Mouse (Mus musculus) neural tube, embryonic 11.5 days (tissue): Measurements from ENCODE around the gene Tnf. TPM values are rescaled to one million over a fixed set of nuclear protein-coding genes. Genes with fewer than 3 reads are reported as not detected.

Experiments used
- ATAC-seq: fragments of 200-750 bp; cut with Nextera tagmentation; 2 replicates; pipeline ENCODE4 v1.8.0; 2017; ENCODE audit warnings: moderate number of reproducible peaks, mild to moderate bottlenecking, moderate TSS enrichment, moderate library complexity; ENCODE audit not compliant: insufficient read depth, low FRiP score, low TSS enrichment
- DNase-seq: peaks from one replicate; pipeline ENCODE4 v3.0.0-alpha.2; 2015; ENCODE audit warnings: low spot score
- H3K27ac ChIP-seq: fragments of 300-500 bp; sonication (generic); 2 replicates; pipeline ENCODE4 v1.5.1; 2014; ENCODE audit warnings: low read depth, mild to moderate bottlenecking, low read length
- H3K27me3 ChIP-seq: fragments of 300-500 bp; sonication (generic); 2 replicates; pipeline ENCODE4 v1.6.1; 2014; ENCODE audit warnings: mild to moderate bottlenecking, low read length, mixed read lengths; ENCODE audit not compliant: control insufficient read depth, insufficient read depth
- H3K36me3 ChIP-seq: fragments of 300-500 bp; sonication (generic); 2 replicates; pipeline ENCODE4 v1.6.1; 2014; ENCODE audit warnings: mild to moderate bottlenecking, low read length, moderate library complexity, mixed read lengths; ENCODE audit not compliant: control insufficient read depth, insufficient read depth
- H3K4me1 ChIP-seq: fragments of 300-500 bp; sonication (generic); 2 replicates; pipeline ENCODE4 v1.6.1; 2014; ENCODE audit warnings: low read length, mixed read lengths; ENCODE audit not compliant: control insufficient read depth, insufficient read depth
- H3K4me2 ChIP-seq: fragments of 300-500 bp; sonication (generic); 2 replicates; pipeline ENCODE4 v1.6.1; 2014; ENCODE audit warnings: low read depth, mild to moderate bottlenecking, moderate library complexity
- H3K4me3 ChIP-seq: fragments of 300-500 bp; sonication (generic); 2 replicates; pipeline ENCODE4 v1.5.1; 2014; ENCODE audit warnings: low read depth, low read length
- H3K9ac ChIP-seq: fragments of 300-500 bp; sonication (generic); 2 replicates; pipeline ENCODE4 v1.6.1; 2014; ENCODE audit warnings: mild to moderate bottlenecking, low read length
- H3K9me3 ChIP-seq: fragments of 300-500 bp; sonication (generic); 2 replicates; pipeline ENCODE4 v1.6.1; 2016; ENCODE audit warnings: low read length; ENCODE audit not compliant: control insufficient read depth
- WGBS: fragments of 180-500 bp; shearing (Covaris S2); extraction: QIAGEN DNeasy Blood & Tissue Kit; methylation state at CpG from one replicate; pipeline ENCODE4 v1.1.7; 2014; 5-methylcytosine and 5-hydroxymethylcytosine counted together
- polyA plus RNA-seq: library from polyadenylated mRNA; unstranded; fragments of >200 nt; fragmentation: Nextera tagmentation; extraction: Ambion mirVana; gene quantifications from 2 replicates; pipeline ENCODE4 v1.2.1, GENCODE M21; 2014

Tnf gene
- polyA plus RNA-seq, 1 experiment from 2014 or later: 0.16 TPM

GRCm38 (mm10) chr17:35243086-35243485, 41.3 kb upstream of the Tnf start:
- Histone ChIP-seq H3K4me2 (peak overlapping the region; percentile 89), H3K4me1 (peaks cover 27% of the 10 kb centered on the region), H3K9ac (peak overlapping the region; percentile 100), H3K9me3 (no peaks in the 10 kb centered on the region), H3K4me3 (peak overlapping the region; percentile 82), H3K36me3 (peaks cover 34% of the 10 kb centered on the region), H3K27me3 (no peaks in the 10 kb centered on the region), H3K27ac (peak overlapping the region; percentile 95)
- no peak for ATAC-seq
- DNase-seq: peak; percentile 67
- 5% methylated on average over 16 of the region's 16 CpGs for WGBS

DNA sequence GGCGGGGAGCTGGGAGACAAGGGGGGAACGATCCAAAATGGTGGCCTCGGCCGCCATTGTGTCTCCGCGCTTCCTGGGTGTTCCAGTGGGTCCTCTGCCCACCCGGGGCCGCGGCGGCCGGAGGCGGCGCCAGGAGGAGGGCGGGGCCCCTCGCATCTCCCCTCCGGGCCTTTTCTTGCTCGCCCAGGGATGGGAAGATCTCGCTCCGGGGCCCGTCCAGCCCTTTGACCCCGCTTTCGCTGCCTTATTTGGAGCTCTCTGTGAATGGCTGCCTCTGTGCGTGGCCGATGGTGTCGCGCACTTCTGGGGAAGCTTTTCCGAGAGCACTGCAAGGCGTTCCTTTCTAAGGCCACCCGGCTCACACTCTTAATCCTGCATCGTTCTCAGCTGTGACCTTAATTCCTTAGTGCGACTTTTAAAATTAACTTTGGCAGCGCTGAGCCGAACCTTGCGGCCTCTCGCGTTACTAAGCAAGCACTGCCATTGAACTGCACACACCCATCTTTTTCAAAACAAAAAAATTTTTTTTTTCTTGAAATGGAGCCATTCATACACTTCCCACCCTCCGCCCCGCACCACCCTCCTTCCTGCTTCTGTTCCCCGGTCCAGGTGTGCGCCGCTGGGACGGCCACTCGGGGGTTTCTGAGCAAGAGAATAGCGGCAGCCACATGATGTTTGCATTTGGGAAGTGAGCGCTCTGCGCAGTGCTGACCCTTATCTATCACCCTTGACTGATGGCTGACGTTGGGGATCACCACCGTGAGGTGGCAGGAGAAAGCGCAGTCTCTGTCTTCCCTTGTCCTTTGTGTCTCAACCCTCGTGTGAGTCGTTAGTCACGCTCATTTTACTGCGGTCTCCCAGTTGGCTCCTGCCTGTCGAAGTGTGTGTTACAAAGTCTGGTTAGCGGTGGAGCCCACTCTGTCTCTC, 40.5 kb upstream of the Tnf start:
- ATAC-seq (peak; percentile 77), DNase-seq (peak; percentile 80)
- Histone ChIP-seq H3K4me3 (peak overlapping the region; percentile 82), H3K36me3 (peaks cover 31% of the 10 kb centered on the region), H3K27ac (peak overlapping the region; percentile 95), H3K27me3 (no peaks in the 10 kb centered on the region), H3K4me1 (peaks cover 27% of the 10 kb centered on the region), H3K9me3 (no peaks in the 10 kb centered on the region), H3K4me2 (peak overlapping the region; percentile 89), H3K9ac (peak overlapping the region; percentile 100)
- WGBS: under 1% methylated on average over 51 of the region's 55 CpGs

DNA sequence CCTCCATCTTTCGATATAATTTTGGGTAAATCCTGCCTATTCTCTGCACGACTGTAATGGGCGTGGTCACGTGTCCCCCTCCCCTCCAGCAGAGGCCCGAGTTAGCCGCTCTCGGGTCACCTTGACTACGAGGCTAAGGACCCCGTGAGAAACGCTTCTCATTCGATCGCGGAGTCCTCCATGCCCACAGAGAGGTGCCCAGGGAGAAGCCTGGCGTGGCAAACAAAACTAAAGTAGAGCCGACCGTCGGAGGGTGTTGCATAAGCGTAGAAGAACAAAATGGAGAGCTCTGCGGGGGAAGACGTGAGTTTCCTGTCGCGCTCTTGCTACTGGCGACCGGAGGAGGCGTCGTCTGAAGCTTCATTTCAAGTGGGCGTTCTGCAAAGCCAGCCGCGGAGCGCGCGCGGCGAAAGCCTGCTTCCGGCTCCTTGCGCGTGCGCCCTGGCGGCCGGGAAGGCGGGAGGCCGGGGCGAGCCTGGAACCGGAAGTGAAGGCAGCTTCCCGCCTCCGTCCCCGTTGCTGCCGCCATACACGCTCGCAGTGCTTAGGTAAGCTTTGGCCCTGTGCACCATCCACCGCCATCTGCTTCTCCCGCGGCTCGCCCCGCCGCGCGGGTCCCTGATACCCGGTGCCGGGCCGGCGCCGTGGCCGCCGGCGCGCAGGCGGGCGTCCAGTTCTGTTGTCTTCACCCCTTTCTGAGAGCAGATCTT, 39.7 kb upstream of the Tnf start, which contains the start of gene Ddx39b:
Gene Ddx39b (plus strand): TSS at position 442 of the 710 bp plus-strand sequence.
- ATAC-seq: peak; percentile 84
- Histone ChIP-seq H3K4me3 (peak within 1 kb of the TSS; percentile 82), H3K4me1 (peaks cover 28% of the 10 kb centered on the region), H3K27ac (peak within 1 kb of the TSS; percentile 95), H3K9me3 (no peaks in the 10 kb centered on the region), H3K9ac (peak within 1 kb of the TSS; percentile 100), H3K27me3 (no peaks in the 10 kb centered on the region), H3K36me3 (peaks cover 24% of the 10 kb centered on the region), H3K4me2 (peak within 1 kb of the TSS; percentile 89)
- DNase-seq: peak; percentile 97
- WGBS: under 1% methylated on average over 69 of the region's 69 CpGs

- peak overlapping the region; percentile 82 for H3K4me3 ChIP-seq
- peak; percentile 3; the same call in 1 of the 2 replicates for ATAC-seq
- H3K27ac ChIP-seq: peak overlapping the region; percentile 95
- no peak for DNase-seq
- H3K27me3 ChIP-seq: no peaks in the 10 kb centered on the region
- 33% methylated on average over 12 of the region's 12 CpGs for WGBS
- peaks cover 28% of the 10 kb centered on the region for H3K4me1 ChIP-seq
- no peaks in the 10 kb centered on the region for H3K9me3 ChIP-seq
- H3K4me2 ChIP-seq: peak overlapping the region; percentile 89
- peak overlapping the region; percentile 100 for H3K9ac ChIP-seq
- peaks cover 20% of the 10 kb centered on the region for H3K36me3 ChIP-seq
Observed at GRCm38 (mm10) chr17:35240384-35241304, 38.8 kb upstream of the Tnf start.

GRCm38 (mm10) chr17:35239700-35240099, 37.9 kb upstream of the Tnf start:
- Histone ChIP-seq H3K4me2 (no peak overlapping the region), H3K9ac (no peak overlapping the region), H3K4me3 (no peak overlapping the region), H3K27ac (no peak overlapping the region), H3K27me3 (no peaks in the 10 kb centered on the region), H3K4me1 (peaks cover 22% of the 10 kb centered on the region), H3K9me3 (no peaks in the 10 kb centered on the region), H3K36me3 (peaks cover 14% of the 10 kb centered on the region)
- DNase-seq: no peak
- no peak for ATAC-seq
- 82% methylated on average over 5 of the region's 5 CpGs for WGBS

- ATAC-seq (no peak), DNase-seq (no peak)
- WGBS: 89% methylated on average over 12 of the region's 12 CpGs
- Histone ChIP-seq H3K9ac (no peak overlapping the region), H3K4me1 (peaks cover 9% of the 10 kb centered on the region), H3K4me2 (no peak overlapping the region), H3K9me3 (no peaks in the 10 kb centered on the region), H3K36me3 (peaks cover 2% of the 10 kb centered on the region; the same call in 1 of the 2 replicates), H3K4me3 (no peak overlapping the region), H3K27me3 (no peaks in the 10 kb centered on the region), H3K27ac (no peak overlapping the region)
Observed at GRCm38 (mm10) chr17:35237504-35237903, 35.7 kb upstream of the Tnf start.

- no peaks in the 10 kb centered on the region for H3K9me3 ChIP-seq
- no peaks in the 10 kb centered on the region for H3K27me3 ChIP-seq
- H3K27ac ChIP-seq: no peak overlapping the region
- DNase-seq: no peak
- peak overlapping the region; percentile 89 for H3K9ac ChIP-seq
- H3K36me3 ChIP-seq: peaks cover 2% of the 10 kb centered on the region; the same call in 1 of the 2 replicates
- WGBS: 89% methylated on average over 9 of the region's 9 CpGs
- H3K4me3 ChIP-seq: peak overlapping the region; percentile 64
- peak overlapping the region; percentile 90 for H3K4me2 ChIP-seq
- H3K4me1 ChIP-seq: peaks cover 9% of the 10 kb centered on the region
- no peak for ATAC-seq
Observed at GRCm38 (mm10) chr17:35236996-35237395, 35.2 kb upstream of the Tnf start.

DNA sequence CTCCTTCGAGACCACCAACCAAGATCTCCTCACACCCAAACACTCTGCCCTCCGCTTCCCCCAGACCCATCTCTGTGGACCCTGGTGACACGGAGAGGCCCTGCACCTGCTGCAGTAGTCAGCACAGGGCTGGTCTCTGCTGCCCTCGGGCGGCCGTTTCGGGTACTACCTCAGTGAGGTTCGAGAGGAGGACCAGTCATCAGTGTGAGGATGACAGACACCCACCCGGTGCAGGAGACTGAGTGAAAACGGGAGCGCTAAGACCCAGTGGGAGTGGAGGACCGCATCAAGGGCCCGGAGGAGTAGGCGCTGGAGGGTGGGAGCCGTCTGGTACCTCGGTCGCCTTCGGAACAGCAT, 34.6 kb upstream of the Tnf start:
- Histone ChIP-seq H3K36me3 (peaks cover 2% of the 10 kb centered on the region; the same call in 1 of the 2 replicates), H3K9me3 (no peaks in the 10 kb centered on the region), H3K4me1 (peaks cover 9% of the 10 kb centered on the region), H3K4me2 (peak overlapping the region; percentile 90), H3K9ac (peak overlapping the region; percentile 89), H3K27me3 (no peaks in the 10 kb centered on the region), H3K27ac (peak overlapping the region; percentile 91), H3K4me3 (peak overlapping the region; percentile 64)
- peak; percentile 96 for DNase-seq
- WGBS: under 1% methylated on average over 18 of the region's 18 CpGs
- ATAC-seq: peak; percentile 60
